Mouse (Mus musculus) stomach, postnatal 0 days (tissue): Measurements from ENCODE around the gene Cd3eap. TPM values are rescaled to one million over a fixed set of nuclear protein-coding genes. Genes with fewer than 3 reads are reported as not detected.
A peak's percentile ranks its signal among the peaks of the same experiment; 100 is the strongest.

Experiments used
- ATAC-seq: fragments of 200-750 bp; cut with Nextera tagmentation; 2 replicates; pipeline ENCODE4 v1.8.0; 2017; ENCODE audit not compliant: low FRiP score, low TSS enrichment
- DNase-seq: peaks from one replicate; pipeline ENCODE4 v3.0.0-alpha.2; 2016; ENCODE audit warnings: low spot score
- H3K27ac ChIP-seq: fragments of 300-500 bp; sonication (generic); replicated peaks from 2 replicates; pipeline ENCODE4 v1.5.1; 2014; ENCODE audit warnings: mild to moderate bottlenecking, control low read depth
- H3K27me3 ChIP-seq: fragments of 300-500 bp; sonication (generic); 2 replicates; pipeline ENCODE4 v1.6.1; 2014; ENCODE audit warnings: low read length; ENCODE audit not compliant: control insufficient read depth, insufficient read depth
- H3K36me3 ChIP-seq: fragments of 300-500 bp; sonication (generic); 2 replicates; pipeline ENCODE4 v1.6.1; 2014; ENCODE audit warnings: low read length, mixed read lengths; ENCODE audit not compliant: control insufficient read depth, insufficient read depth
- H3K4me1 ChIP-seq: fragments of 300-500 bp; sonication (generic); replicated peaks from 2 replicates; pipeline ENCODE4 v1.6.1; 2014; ENCODE audit warnings: antibody characterized with exemption; ENCODE audit not compliant: control insufficient read depth, insufficient read depth
- H3K4me2 ChIP-seq: fragments of 300-500 bp; sonication (generic); replicated peaks from 2 replicates; pipeline ENCODE4 v1.6.1; 2014; ENCODE audit warnings: low read depth, mild to moderate bottlenecking, control low read depth, moderate library complexity
- H3K4me3 ChIP-seq: fragments of 300-500 bp; sonication (generic); 2 replicates; pipeline ENCODE4 v1.5.1; 2014; ENCODE audit warnings: low read depth, low read length, control low read depth
- H3K9ac ChIP-seq: fragments of 300-500 bp; sonication (generic); 2 replicates; pipeline ENCODE4 v1.6.1; 2014; ENCODE audit warnings: mild to moderate bottlenecking, low read length, control low read depth, mixed read lengths
- H3K9me3 ChIP-seq: fragments of 300-500 bp; sonication (generic); 2 replicates; pipeline ENCODE4 v1.6.1; 2016; ENCODE audit warnings: low read length; ENCODE audit not compliant: control insufficient read depth
- CTCF ChIP-seq: IDR thresholded peaks from 2 replicates; pipeline ENCODE4 v1.5.1; 2016; ENCODE audit warnings: antibody characterized with exemption, low read depth, mild to moderate bottlenecking, moderate library complexity
- EP300 ChIP-seq: optimal IDR thresholded peaks from 2 replicates; pipeline ENCODE3; 2016; ENCODE audit warnings: antibody characterized with exemption
- WGBS: fragments of 180-500 bp; shearing (Covaris S2); extraction: QIAGEN DNeasy Blood & Tissue Kit; methylation state at CpG from one replicate; pipeline ENCODE4 v1.1.7; 2014; 5-methylcytosine and 5-hydroxymethylcytosine counted together
- polyA plus RNA-seq: library from polyadenylated mRNA; unstranded; fragments of >200 nt; fragmentation: Nextera tagmentation; extraction: Ambion mirVana; gene quantifications from 2 replicates; pipeline ENCODE4 v1.2.1, GENCODE M21; 2015

Cd3eap gene
- polyA plus RNA-seq, 1 experiment from 2014 or later, result 13.4 TPM

GRCm38 (mm10) chr7:19360944-19361343, 1.7 kb upstream of the Cd3eap start:
- Histone ChIP-seq H3K4me1 (peaks cover 3% of the 10 kb centered on the region; the same call in 1 of the 2 replicates), H3K27ac (peak overlapping the region; percentile 93), H3K27me3 (no peaks in the 10 kb centered on the region), H3K9ac (peak overlapping the region; percentile 73), H3K9me3 (no peaks in the 10 kb centered on the region), H3K36me3 (no peaks in the 10 kb centered on the region), H3K4me2 (peak overlapping the region; percentile 92), H3K4me3 (peak overlapping the region; percentile 73)
- DNase-seq (peak; percentile 93), ATAC-seq (peak; percentile 80)
- under 1% methylated on average over 27 of the region's 27 CpGs for WGBS
- no peak for TF ChIP-seq EP300
- no peak for TF ChIP-seq CTCF

- DNase-seq (peak; percentile 81), ATAC-seq (peak; percentile 52)
- Histone ChIP-seq H3K4me1 (peaks cover 3% of the 10 kb centered on the region; the same call in 1 of the 2 replicates), H3K27ac (peak overlapping the region; percentile 88), H3K4me3 (peak overlapping the region; percentile 73), H3K27me3 (no peaks in the 10 kb centered on the region), H3K4me2 (peak overlapping the region; percentile 92), H3K9ac (peak overlapping the region; percentile 73), H3K9me3 (no peaks in the 10 kb centered on the region), H3K36me3 (no peaks in the 10 kb centered on the region)
- TF ChIP-seq CTCF, result no peak
- TF ChIP-seq EP300, result no peak
- under 1% methylated on average over 43 of the region's 45 CpGs for WGBS
These were observed 784 bp upstream of the Cd3eap start for GRCm38 (mm10) chr7:19359892-19360641.

- Histone ChIP-seq H3K36me3 (peaks cover 4% of the 10 kb centered on the region; the same call in 1 of the 2 replicates), H3K4me2 (peak overlapping the region; percentile 92)
- WGBS, result 11% methylated on average over 13 of the region's 13 CpGs
These were observed 649 bp downstream of the Cd3eap start for GRCm38 (mm10) chr7:19358634-19359033.

GRCm38 (mm10) chr7:19357381-19358375, 1.6 kb downstream of the Cd3eap start:
- no peak overlapping the region for H3K27ac ChIP-seq
- no peak for TF ChIP-seq CTCF
- TF ChIP-seq EP300, result no peak
- H3K9me3 ChIP-seq, result no peaks in the 10 kb centered on the region
- no peaks in the 10 kb centered on the region for H3K27me3 ChIP-seq
- peaks cover 3% of the 10 kb centered on the region; the same call in 1 of the 2 replicates for H3K4me1 ChIP-seq
- H3K4me3 ChIP-seq, result no peak overlapping the region
- WGBS, result 88% methylated on average over 25 of the region's 25 CpGs
- ATAC-seq (no peak), DNase-seq (no peak)
- no peak overlapping the region for H3K9ac ChIP-seq
- peaks cover 4% of the 10 kb centered on the region; the same call in 1 of the 2 replicates for H3K36me3 ChIP-seq
- peak overlapping the region; percentile 92 for H3K4me2 ChIP-seq

More at GRCm38 (mm10) chr7:19358634-19359033, 649 bp downstream of the Cd3eap start:
- Histone ChIP-seq H3K27me3 (no peaks in the 10 kb centered on the region), H3K4me1 (peaks cover 3% of the 10 kb centered on the region; the same call in 1 of the 2 replicates), H3K9ac (peak overlapping the region; percentile 67), H3K4me3 (peak overlapping the region; percentile 73), H3K27ac (no peak overlapping the region), H3K9me3 (no peaks in the 10 kb centered on the region)
- TF ChIP-seq EP300 (no peak), CTCF (no peak)
- ATAC-seq, result no peak
- no peak for DNase-seq

GRCm38 (mm10) chr7:19356311-19356710, 3.0 kb downstream of the Cd3eap start:
- Histone ChIP-seq H3K4me2 (no peak overlapping the region), H3K9ac (no peak overlapping the region), H3K36me3 (peaks cover 4% of the 10 kb centered on the region; the same call in 1 of the 2 replicates), H3K4me3 (no peak overlapping the region), H3K4me1 (0 out of 2 replicates have a peak, but pooled peaks cover 3% of the 10 kb centered on the region), H3K9me3 (no peaks in the 10 kb centered on the region), H3K27me3 (no peaks in the 10 kb centered on the region), H3K27ac (no peak overlapping the region)
- 63% methylated on average over 10 of the region's 10 CpGs for WGBS
- DNase-seq (no peak), ATAC-seq (no peak)
- TF ChIP-seq CTCF, result no peak
- TF ChIP-seq EP300, result no peak
